7 mouse cellular contexts compared by ENCODE assay signal in genomic region chr11:31248467-31248866, GRCm38 (mm10).
DNase-seq lines count a peak whose midpoint lies in the region; ATAC-seq and TF ChIP-seq lines count a peak whose summit lies in the region.

No protein-coding gene starts in this region.

- WGBS in large intestine, adult 2 months, result 2% methylated on average over 2 of the region's 2 CpGs
- 12% methylated on average over 2 of the region's 2 CpGs for WGBS in lung, postnatal 0 days

- H3K4me1 ChIP-seq in ES-E14 (ENCODE audit: control insufficient read depth in 2 of 2, insufficient read depth in 2 of 2, low read length in 2 of 2, poor library complexity in 1 of 2), result 0 out of 4 replicates have a peak, but pooled peaks cover 0 to 2% of the 10 kb centered on the region in 2 experiments
- H3K4me1 ChIP-seq in lung, postnatal 0 days (ENCODE audit: insufficient read depth, low read depth, low read length), result no peaks in the 10 kb centered on the region

- ATAC-seq in lung, postnatal 0 days, result no peak

- DNase-seq in ES-E14 (ENCODE audit: low read depth, low spot score) (peak; percentile 65), WW6 (ENCODE audit: low read depth, low spot score) (peak; percentile 33)
- peak; percentile 43 to 82 for DNase-seq in cerebellum, postnatal 36 days
- DNase-seq in gastrocnemius, postnatal 10 days, result peak; percentile 67
- peak; percentile 67 for DNase-seq in large intestine, adult 2 months (ENCODE audit: low read depth, low spot score)
- peak; percentile 87 for DNase-seq in lung, postnatal 0 days (ENCODE audit: low spot score)
- DNase-seq in right cerebral cortex, adult 2 months (ENCODE audit: low spot score in 2 of 2), result peak; percentile 82 to 94

- no peak overlapping the region for H3K4me3 ChIP-seq in ES-E14 (ENCODE audit: insufficient read depth in 1 of 2, low read depth in 1 of 2, low read length in 2 of 2, poor library complexity in 1 of 2, severe bottlenecking in 1 of 2)
- H3K4me3 ChIP-seq in lung, postnatal 0 days (ENCODE audit: low read depth, low read length), result no peak overlapping the region

- no peak overlapping the region for H3K27ac ChIP-seq in ES-E14 (ENCODE audit: insufficient read depth, low read depth, low read length, poor library complexity, severe bottlenecking)
- H3K27ac ChIP-seq in lung, postnatal 0 days (ENCODE audit: low read length), result no peak overlapping the region

- TF ChIP-seq CTCF in lung, postnatal 0 days (IDR thresholded peaks at IDR 0.05), result peak; percentile 80

- no peak for TF ChIP-seq EP300 in lung, postnatal 0 days (IDR thresholded peaks at IDR 0.05)

- no peak overlapping the region for H3K9ac ChIP-seq in ES-E14 (ENCODE audit: insufficient read depth, low read depth, low read length, poor library complexity, severe bottlenecking)
- H3K9ac ChIP-seq in lung, postnatal 0 days (replicated peaks; ENCODE audit: low read depth), result no peak overlapping the region

- no peaks in the 10 kb centered on the region for H3K36me3 ChIP-seq in ES-E14 (ENCODE audit: control insufficient read depth, insufficient read depth, low read length, poor library complexity, severe bottlenecking)
- no peaks in the 10 kb centered on the region for H3K36me3 ChIP-seq in lung, postnatal 0 days (ENCODE audit: insufficient read depth, low read length)

- no peak overlapping the region for H3K4me2 ChIP-seq in lung, postnatal 0 days (replicated peaks; ENCODE audit: low read depth, low read length)

- no peaks in the 10 kb centered on the region for H3K27me3 ChIP-seq in lung, postnatal 0 days (replicated peaks; ENCODE audit: insufficient read depth, low read length)

- H3K9me3 ChIP-seq in ES-E14 (ENCODE audit: control insufficient read depth, insufficient read depth, low read depth, low read length), result no peaks in the 10 kb centered on the region
- H3K9me3 ChIP-seq in lung, postnatal 0 days (ENCODE audit: low read length), result no peaks in the 10 kb centered on the region

- in situ Hi-C loops in ES-E14 (cut with MboI; ENCODE audit: low sequenced_read_pairs in 2 of 2, unreplicated experiment in 2 of 2), result loop anchor here in 1 of 2 experiments (10.0 kb wide), 1 partner anchor 366 kb away; no protein-coding TSS in a partner anchor

TF ChIP-seq in ES-E14, 5 proteins besides CTCF, POLR2A, EP300 and RAD21:
- TF ChIP-seq MAFK (IDR thresholded peaks at IDR 0.05; ENCODE audit: insufficient read depth, low read depth, low read length) (no peak), ZC3H11A (IDR thresholded peaks at IDR 0.05; ENCODE audit: borderline replicate concordance, low read depth, low read length) (peak; percentile 86), CHD2 (IDR thresholded peaks at IDR 0.05; ENCODE audit: low read depth, low read length) (no peak), ZNF384 (IDR thresholded peaks at IDR 0.05; ENCODE audit: low read depth, low read length) (no peak)

Comparison
In these comparisons a context has a peak if more than half of its experiments do, and no peak if none do; other contexts are left out.
1. DNase-seq: peak in every context shown above with its lines; median percentile 88 in right cerebral cortex, adult 2 months; 87 in lung, postnatal 0 days; 67 in gastrocnemius, postnatal 10 days; 67 in large intestine, adult 2 months; 65 in ES-E14; 62 in cerebellum, postnatal 36 days; 33 in WW6.